Mouse (Mus musculus): ENCODE measurements around the gene Rfwd3.
"Not testable (repeated sequence)": the region's sequence is repeated elsewhere in the genome, so short reads cannot be mapped to it uniquely, and the experiment has no call there.

The Rfwd3 gene

DNA sequence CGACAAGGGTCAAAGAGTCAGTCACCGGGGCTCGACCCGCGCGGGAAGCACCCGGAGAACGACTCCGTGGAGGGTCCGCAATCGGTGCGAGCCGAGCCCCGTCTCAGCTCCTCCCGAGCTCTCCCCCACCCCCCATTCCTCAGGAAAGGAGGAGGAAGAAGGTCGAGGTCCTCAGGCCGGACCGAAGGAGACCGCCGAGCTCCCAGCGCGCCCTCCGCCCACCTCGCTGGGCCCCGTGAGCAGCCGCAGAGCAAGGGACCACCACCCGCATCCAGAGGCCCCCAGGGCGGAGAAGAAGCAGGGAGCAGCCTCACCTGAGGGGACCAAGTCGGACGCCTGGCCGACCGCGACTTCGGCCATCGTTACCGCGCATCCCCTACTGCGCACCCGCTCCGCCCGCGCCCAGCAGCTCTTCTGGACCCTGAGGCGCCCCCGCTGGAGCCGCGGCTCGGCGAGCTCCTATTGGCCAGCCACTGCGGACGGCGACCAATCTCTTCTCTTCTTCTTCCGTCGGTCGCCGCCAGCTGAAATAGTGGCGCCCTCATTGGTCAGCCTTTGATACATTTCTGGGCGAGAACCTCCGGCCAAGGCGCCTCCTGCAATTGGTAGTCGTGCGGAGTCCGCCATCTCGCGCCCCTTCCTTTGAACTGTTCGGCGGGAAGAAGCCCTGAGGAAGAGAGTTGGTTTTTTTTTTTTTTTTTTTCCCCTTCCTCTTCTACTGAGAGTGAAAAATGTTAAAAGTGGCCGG is at the start of gene Rfwd3:
Gene Rfwd3 (minus strand): TSS at position 402 of the 748 bp plus-strand sequence.
- DNase-seq (ENCODE audit: low spot score), result peak; percentile 99

- peak; percentile 70 for DNase-seq (ENCODE audit: low spot score)
Observed at GRCm38 (mm10) chr8:111343225-111343624, 43.2 kb upstream of the Rfwd3 start.

GRCm38 (mm10) chr8:111340186-111340585 is 40.2 kb upstream of the Rfwd3 start:
- no peak for DNase-seq (ENCODE audit: low spot score)

- no peak for DNase-seq (ENCODE audit: low spot score)
Observed at GRCm38 (mm10) chr8:111338370-111339208, 38.6 kb upstream of the Rfwd3 start.

GRCm38 (mm10) chr8:111337890-111338347 is 37.9 kb upstream of the Rfwd3 start, which contains the start of gene Mlkl:
Mlkl (minus strand) TSS chr8:111338177.
- peak; percentile 66 for DNase-seq (ENCODE audit: low spot score)

GRCm38 (mm10) chr8:111337311-111337889 is 37.4 kb upstream of the Rfwd3 start:
- no peak for DNase-seq (ENCODE audit: low spot score)

DNA sequence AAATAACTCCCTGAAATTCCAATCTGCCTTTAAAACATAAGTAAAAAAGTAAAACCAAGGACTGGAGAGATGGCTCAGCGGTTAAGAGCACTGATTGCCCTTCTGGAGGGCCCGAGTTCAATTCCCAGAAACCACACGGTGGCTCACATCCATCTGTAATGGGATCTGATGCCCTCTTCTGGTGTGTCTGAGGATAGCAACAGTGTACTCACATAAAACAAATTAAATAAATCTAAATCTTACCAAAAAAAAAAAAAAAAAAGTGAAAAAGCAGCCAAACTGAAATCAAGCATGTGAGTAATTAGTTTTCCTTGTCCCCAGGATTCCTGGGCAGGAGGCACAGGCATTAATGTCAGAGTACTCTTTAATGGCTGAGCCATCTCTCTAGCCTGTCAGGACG is 36.7 kb upstream of the Rfwd3 start:
- DNase-seq (ENCODE audit: low spot score), result no peak

DNA sequence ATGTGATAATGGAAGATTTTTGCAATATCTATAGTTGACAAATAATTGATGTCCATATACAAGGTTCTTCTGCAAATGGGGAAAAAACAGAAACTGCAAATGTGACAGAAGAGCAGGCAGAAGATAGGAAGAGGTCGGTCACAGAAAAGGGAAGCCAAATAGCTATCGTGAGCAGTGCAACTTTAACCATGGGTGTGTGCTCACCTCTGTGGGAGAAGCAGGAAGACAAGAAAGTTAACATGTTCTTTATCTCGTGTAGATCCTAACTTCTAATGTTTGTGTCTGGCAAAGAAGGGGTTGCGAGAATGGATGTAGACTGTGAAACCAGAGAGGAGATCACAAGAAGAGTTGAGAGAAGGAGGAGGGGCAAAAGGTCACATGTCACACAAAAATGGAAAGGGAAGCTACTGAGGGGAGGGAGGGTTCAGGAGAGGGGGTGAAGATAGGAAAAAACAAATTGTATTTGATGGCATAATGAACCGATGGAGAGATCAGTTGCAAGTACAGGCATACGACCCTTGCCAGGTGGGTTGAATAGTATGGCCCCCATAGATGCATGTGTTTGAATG is 25.3 kb upstream of the Rfwd3 start:
- DNase-seq (ENCODE audit: low spot score), result no peak

- DNase-seq (ENCODE audit: low spot score), result no peak
Observed at GRCm38 (mm10) chr8:111314729-111315128, 14.7 kb upstream of the Rfwd3 start.

DNA sequence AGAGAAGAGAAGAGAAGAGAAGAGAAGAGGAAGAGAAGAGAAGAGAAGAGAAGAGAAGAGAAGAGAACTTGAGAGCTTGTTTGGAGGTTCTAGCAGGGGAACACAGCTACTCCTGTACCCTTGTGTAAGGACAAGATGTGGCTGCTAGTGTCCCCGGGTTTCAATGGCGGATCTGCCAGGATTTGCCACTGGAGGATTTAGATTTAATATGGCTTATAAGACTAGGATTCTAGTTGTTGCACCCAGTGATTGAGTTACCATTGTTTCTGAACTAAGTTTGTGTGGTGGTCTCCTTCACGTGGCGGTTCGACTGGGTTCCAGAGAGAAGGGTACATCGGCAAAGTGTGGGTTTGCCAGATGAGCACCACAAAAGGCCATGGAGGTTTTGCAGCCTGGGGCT is 13.9 kb upstream of the Rfwd3 start:
- DNase-seq (ENCODE audit: low spot score), result not testable (repeated sequence)

GRCm38 (mm10) chr8:111312758-111313162 is 12.7 kb upstream of the Rfwd3 start:
- DNase-seq (ENCODE audit: low spot score), result peak; percentile 38

DNA sequence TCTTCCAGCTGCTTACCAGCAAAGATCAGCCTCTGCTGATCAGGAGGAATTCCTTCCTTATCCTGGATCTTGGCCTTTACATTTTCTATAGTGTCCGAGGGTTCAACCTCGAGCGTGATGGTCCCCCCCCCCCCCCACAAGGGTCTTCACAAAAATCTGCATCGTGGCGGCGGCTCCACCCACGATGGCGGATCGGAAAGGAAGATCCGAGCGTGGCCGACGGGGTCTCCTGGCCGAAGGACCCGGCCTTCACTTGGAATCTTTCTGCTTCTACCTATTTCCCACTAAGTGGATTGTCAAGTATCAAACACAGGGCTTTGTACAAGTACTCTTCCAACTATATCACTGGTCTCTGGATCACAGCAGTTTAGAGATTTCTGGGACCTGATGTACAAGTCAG is 10.0 kb upstream of the Rfwd3 start:
- not testable (repeated sequence) for DNase-seq (ENCODE audit: low spot score)

- DNase-seq (ENCODE audit: low spot score), result peak; percentile 74
Observed at GRCm38 (mm10) chr8:111305031-111305730, 5.2 kb upstream of the Rfwd3 start.

DNA sequence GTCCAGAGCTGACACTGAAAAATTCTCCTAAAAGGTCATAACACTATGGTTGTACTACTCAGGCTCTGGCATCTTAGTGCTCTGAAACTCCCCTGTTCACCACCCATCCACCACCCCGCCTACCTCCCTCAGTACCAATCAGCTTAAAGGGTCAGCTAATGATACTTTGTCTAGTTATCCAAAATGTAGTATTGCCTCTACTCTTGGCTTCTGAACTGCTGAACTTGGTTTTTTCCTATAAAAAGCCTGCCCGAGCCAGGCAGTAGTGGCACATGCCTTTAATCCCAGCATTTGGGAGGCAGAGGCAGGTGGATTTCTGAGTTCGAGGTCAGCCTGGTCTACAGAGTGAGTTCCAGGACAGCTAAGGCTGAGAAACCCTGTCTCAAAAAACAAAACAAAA is 4.3 kb upstream of the Rfwd3 start:
- no peak for DNase-seq (ENCODE audit: low spot score)

DNA sequence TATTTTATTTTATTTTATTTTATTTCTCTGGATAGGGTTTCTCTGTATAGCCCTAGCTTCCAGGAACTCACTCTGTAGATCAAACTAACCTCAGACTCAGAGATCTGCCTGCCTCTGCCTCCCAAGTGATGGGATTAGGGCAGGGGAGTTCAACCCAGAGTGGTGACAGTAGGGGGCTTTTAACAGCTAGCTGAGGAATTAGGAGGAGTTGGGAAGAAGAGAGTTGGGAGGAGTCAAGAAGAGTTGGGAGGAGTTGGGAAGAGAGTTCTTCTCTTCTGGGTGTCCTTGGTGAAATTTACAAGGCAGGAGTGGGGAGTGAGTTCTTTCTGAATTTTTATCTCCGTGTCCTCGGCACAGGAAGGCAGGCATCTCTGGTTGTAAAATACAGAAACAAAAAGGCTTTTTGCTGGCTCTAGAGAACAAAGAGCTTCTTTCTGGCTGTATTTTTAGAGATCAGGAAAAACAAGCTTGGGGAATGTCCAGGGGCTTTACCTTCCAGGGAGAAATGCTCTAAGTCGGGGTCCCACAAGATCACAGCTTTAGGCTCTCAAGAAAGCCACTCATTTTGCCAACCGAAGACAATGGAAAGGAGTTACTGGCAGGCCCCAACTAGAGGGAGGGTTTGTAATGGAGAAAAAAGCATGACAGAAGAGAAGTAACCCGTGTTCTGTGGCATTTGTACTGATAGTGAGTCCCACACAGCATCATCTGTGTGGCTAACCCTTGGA is 3.2 kb upstream of the Rfwd3 start:
- DNase-seq (ENCODE audit: low spot score), result peak; percentile 21

- DNase-seq (ENCODE audit: low spot score), result peak; percentile 29
Observed at GRCm38 (mm10) chr8:111300597-111301546, 850 bp upstream of the Rfwd3 start.

DNA sequence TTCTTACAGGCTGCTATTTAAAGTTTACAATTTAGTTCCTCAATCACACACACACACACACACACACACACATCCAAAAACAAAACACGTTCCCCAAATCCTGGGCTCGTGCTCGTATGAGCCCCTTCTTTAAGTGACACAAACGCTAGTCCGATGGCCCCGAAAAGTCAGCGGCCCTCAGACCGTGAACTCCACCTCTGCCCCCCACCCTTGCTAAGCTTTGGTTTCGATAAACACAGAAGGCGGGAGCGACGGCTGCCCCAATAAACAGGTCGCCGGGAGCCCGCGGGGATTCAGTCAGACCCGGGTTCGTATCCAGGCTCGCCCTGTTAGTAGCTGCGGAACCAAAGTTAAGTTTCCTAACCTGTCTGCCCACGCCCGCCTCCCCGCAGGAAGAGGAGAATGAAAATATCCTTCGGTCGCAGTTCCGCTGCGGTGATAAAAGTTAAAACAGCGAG is 630 bp downstream of the Rfwd3 start:
- peak; percentile 71 for DNase-seq (ENCODE audit: low spot score)

DNA sequence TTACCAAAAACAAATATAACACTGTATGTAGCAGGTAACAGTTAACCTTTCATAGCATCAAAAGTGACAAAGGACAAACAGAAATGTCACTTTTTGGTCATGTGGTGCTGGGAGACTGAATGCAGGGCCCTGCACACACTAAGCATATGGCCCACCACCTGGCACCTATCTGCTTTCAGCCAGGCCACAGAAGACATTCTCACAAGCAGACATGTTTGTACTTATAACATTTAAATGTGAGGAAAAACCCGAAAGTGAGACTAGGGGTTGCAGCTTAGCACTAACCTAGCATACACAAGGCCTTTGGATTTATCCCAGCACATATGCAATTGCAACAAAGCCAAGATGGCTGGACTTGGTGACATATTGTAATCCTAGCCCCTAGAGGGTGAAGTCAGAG is 2.0 kb downstream of the Rfwd3 start:
- DNase-seq (ENCODE audit: low spot score), result no peak

DNA sequence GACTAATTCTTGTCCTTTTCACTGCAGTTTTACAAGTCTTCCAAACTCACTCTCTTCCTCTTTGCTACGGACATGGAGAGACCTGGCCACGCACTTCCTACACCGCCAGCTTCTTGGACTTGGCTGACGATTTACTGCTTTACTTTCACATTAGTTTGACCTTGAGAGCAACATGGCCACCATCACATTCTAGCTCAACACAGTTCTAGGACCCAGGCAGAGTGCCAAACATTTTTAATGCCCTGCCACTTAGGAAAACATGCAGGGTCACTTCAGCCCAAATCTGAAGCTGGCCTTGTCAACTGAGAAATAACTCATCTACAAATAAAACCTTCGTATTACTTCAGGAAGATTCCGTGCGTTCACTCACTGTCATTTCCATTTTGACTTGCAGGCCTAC is 8.3 kb downstream of the Rfwd3 start:
- no peak for DNase-seq (ENCODE audit: low spot score)

- no peak for DNase-seq (ENCODE audit: low spot score)
Observed at GRCm38 (mm10) chr8:111290586-111290985, 9.4 kb downstream of the Rfwd3 start.
